Mouse (Mus musculus) layer of hippocampus, adult 8-10 months (tissue): ENCODE data around the gene Xrcc3. TPM values are rescaled to one million over a fixed set of nuclear protein-coding genes. Genes with fewer than 3 reads are reported as not detected.

ENCODE experiments used
- DNase-seq, 2 experiments: peaks; one replicate each; pipeline ENCODE4 v3.0.0; 2022; ENCODE audit warnings: low spot score in 2 of 2
- total RNA-seq, 4 experiments: library from RNA; stranded (reverse); gene quantifications; 2 replicates each; pipeline ENCODE4 v1.2.4; 2022

Gene Xrcc3
- total RNA-seq, 4 experiments from 2014 or later: 3.7 to 5.2 (median 4.5) TPM

DNA sequence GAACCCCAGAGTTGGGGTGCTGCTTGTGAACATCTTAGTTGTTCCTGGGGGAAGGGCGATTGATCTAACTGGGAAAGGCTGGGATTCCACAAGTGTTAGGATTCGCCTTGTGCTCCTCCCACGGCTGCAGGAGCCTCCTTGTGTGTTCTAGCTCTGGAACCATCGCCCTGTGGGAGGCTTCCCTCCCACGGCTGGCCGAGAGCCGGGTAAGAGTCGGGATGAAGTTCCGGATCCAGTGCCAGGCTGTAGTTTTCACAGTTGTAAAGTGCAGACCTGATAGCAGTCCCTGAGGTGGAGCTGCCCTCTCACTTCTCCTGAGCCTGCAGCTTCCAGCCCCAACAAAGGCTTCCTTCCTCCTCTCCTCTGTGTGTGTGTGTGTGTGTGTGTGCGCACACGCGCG is 2.9 kb upstream of the Xrcc3 start:
- peak; percentile 67 to 70 for DNase-seq

DNA sequence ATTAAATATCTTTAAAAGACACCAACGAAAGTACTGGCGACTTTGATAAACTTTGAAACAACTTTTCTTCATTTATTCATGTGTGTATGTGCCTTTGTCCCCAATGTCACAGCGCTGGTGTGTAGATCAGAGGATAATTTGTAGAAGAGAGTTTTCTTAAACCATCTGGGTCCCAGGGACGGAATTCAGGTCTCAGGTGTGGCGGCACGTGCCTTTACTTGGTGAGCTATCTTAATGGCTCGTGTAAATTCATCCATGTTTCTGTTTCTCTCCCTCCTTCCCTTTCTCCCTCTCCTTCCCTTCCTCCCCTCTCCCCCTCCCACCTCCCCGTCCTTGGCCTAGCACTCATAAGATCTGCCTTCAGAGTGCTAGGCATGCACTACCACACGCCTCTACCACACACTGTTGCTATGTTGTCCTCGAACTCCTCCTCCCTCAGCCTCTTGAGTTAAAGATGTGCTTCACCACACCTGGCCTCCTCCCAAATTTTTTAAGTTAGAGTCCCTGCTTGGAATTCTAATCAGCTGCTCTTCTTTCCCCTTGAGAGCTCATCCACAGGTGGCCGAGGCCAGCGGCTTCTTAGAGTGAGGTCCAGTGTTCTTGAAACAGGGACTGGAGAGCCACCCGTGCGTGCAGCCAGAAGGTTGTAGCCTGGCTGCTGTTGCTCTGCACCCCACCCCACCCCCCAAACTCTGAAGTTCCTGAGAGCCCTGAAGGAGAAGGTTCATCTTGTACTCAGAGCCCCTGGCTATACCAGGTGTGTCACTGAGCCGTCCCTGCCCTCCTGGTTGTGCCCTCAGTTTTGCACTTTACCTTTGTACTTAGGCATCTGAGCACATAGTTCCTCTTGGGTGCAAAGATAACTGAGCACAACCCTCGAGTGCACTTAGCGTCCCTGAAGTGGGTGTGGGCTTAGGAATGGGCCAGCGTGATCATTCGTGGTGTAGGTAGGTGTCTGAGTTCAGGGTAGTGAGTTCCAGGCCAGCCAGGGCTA is 1.4 kb upstream of the Xrcc3 start:
- DNase-seq: no peak

GRCm38 (mm10) chr12:111813111-111813765 is 435 bp downstream of the Xrcc3 start:
- DNase-seq: no peak

- no peak for DNase-seq
Observed at GRCm38 (mm10) chr12:111812611-111813010, 1.1 kb downstream of the Xrcc3 start.

- no peak for DNase-seq
Observed at GRCm38 (mm10) chr12:111812075-111812474, 1.6 kb downstream of the Xrcc3 start.

- DNase-seq: peak; percentile 67 to 69
Observed at GRCm38 (mm10) chr12:111809762-111810161, 3.9 kb downstream of the Xrcc3 start.

GRCm38 (mm10) chr12:111808775-111809174 is 4.9 kb downstream of the Xrcc3 start:
- DNase-seq: no peak

DNA sequence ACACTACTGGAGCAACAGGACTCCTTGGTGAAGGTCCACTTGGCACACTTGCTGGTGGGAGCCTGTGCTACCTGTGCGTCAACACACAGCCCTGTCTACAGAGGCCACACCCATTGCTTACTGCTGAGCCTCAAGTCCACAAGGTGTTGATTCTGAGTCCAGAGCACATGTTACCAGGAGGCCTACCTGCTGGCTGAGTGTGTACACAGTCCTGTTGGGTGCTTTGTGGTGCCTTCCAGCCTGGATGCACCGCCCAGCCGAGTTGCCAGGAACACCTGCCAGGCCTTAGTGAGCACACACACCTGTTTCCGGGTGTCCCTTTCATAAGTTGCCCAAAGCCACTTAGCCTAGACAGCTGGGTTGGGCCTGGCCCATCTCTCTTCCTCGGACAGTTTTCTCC is 10.1 kb downstream of the Xrcc3 start:
- no peak for DNase-seq

GRCm38 (mm10) chr12:111800459-111801183 is 13.1 kb downstream of the Xrcc3 start:
- DNase-seq: no peak

DNA sequence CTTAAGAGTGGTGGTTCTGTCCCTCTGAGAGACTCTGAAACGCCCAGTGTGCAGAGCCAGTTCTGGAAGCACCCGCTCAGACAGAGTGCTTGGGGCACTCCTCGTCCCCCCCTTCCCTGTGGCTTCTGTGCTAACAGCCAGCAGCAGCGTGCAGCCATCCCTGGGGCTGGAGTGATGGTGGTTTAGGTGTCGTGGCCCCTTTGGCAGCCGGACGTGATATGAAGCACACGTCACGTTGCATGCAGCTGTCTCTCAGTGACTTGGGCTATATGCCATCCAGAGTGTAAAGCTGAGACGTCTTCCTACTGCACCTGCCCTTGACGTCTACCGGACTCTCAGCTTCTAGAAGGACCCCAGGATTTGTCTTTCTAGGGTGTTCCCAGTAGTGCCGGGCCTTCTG is 15.2 kb downstream of the Xrcc3 start:
- no peak for DNase-seq

DNA sequence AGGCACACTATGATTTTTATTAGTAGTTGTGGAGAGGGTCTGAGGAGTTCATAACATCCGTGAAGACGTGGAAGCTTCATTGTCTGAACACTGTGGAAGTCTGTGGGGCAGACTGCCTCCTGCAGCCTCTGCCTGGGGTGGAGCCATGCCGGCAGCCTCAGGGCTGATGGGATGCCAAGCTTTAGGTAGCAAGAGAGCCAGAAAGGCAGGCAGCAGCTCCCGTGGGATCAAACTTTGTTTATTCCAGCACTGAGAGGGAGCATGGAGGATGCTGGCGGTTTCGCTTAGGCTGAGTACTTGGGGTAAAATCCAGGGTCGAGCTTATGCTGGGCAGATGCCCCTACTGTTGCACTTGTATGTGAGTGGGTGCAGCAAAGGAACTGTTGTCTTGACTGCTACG is 16.4 kb downstream of the Xrcc3 start:
- DNase-seq: no peak

DNA sequence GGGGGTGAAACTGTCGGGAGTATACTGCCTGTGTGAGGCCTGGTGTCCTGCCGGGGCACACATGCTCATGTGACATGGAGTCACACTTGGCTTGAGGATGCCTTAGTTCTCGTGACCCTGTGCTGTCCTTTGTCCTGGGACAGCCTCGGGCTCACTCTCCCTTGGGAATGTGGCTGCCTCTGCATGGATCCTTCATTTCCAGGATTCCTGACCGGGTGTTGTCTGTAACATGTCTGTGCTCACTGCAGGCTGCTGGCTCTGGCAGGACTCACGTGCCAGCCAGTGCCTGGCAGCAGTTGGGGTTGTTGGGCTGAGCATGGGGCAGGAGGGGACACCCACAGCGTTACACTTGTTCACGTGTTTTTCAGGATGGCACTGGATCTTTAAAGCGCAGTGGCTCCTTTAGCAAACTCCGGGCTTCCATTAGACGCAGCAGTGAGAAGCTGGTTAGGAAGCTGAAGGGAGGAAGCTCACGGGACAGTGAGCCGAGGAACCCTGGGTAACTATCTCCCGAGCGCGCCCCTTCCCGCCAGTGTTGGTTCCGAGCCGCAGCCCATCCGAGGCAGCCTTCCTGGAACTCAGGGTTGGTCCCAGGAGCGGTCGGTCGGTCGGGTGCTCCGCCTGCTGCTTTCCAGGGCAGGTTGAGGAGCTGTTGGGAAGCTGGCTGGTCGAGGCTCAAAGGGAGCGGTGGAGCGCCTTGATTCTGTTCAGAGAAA is 18.3 kb downstream of the Xrcc3 start:
- no peak for DNase-seq

DNA sequence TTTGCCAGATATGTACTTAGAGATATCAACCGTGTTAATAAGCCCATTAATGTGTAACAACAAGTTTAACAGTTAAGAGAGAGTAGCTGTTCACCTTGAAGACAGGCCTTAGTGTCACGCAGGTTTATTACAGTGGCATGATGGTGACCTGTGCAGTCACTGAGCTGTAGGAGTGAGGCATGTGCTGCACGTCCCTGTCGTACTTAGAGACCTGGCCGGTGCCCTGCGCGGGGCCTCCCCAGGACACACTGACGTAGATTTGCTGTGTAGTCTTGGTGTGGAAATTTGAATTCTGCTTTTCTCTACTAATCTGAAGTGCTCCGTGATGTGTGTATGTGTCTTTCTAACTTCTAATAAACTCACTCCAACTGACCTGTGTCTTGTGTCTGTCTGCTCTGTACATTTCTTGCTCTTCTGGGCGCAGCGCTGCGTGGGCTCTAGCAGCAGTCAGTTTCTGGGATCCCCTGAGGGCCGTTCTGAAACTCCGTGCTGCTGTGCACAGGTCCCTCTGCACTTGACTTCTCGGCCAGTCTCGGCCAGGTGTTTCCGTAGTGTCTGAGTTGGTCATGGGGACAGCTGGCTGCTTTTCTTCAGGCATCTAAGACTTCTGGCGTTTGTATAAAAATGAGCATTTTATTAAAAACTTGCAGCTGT is 19.0 kb downstream of the Xrcc3 start:
- DNase-seq: no peak

- no peak for DNase-seq
Observed at GRCm38 (mm10) chr12:111794102-111794501, 19.6 kb downstream of the Xrcc3 start.

GRCm38 (mm10) chr12:111791474-111792104 is 22.1 kb downstream of the Xrcc3 start:
- no peak for DNase-seq

GRCm38 (mm10) chr12:111790631-111791030 is 23.0 kb downstream of the Xrcc3 start:
- DNase-seq: no peak

DNA sequence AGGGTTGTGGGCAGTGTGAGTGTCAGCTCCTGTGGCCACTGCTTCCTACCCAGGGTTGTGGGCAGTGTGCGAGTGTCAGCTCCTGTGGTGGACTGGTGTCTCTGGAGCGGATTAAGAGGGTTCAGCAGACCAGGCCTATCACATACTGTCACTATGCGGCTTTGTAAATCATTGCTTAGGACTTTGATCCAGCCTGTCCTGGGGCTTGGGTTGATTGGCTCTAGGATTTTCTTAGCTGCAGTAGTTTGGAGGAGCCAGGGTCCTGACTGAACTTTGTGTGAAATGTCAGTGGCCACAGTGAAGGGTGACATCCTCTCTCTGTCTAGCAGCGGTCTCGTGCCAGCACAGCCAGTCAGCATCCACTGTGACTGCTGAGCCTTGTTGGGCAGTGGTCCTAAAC is 23.6 kb downstream of the Xrcc3 start:
- no peak for DNase-seq

DNA sequence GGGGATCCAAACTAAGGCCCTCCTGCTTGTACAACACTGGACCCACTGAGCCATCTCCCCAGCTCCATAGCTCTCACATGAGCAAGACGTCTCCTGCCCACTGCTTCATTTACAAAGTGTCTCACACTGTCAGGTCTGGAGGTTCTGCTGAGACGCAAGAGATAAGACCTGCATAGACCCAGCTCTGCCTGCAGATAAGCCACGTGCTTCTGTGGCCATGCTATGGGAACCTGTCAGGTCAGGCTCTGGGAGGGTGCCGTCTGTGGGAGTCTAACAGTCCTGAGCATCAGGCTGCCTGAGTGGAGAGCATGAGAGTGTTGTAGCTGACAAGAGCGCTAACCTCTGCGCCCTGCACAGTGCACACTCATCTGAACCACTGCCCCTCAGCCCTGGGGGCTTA is 26.7 kb downstream of the Xrcc3 start:
- DNase-seq: no peak

- no peak for DNase-seq
Observed at GRCm38 (mm10) chr12:111785174-111785573, 28.5 kb downstream of the Xrcc3 start.

DNA sequence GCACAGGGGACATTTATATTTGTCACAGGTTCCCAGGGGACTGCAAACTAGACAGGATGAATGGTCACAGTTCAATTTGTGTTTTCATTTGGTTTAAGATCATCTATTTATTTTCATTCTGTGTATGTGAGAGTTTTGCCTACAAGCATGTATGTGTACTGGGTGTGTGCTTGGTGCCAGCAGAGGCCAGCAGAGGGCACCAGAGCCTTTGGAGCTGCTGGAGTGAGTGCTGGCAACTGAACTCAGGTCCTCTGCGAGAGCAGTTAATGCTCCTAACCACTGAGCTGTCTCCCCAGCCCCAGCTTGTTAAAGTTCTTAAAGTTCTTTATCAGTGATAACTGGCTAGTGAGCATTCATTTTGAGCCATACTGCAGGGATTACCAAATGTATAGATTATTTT is 34.1 kb downstream of the Xrcc3 start:
- no peak for DNase-seq
